Mouse (Mus musculus) CH12.LX (cell line): ENCODE results near the gene Iqcj. TPM values are rescaled to one million over a fixed set of nuclear protein-coding genes. Genes with fewer than 3 reads are reported as not detected.

Experiments used
- DNase-seq: peaks from one replicate; pipeline ENCODE4 v3.0.0-alpha.2; 2013; ENCODE audit errors: extremely low read depth
- H3K27ac ChIP-seq: 2 replicates; pipeline ENCODE4 v1.5.1; 2012; ENCODE audit warnings: low read depth, mild to moderate bottlenecking, control low read depth, moderate library complexity; ENCODE audit not compliant: insufficient read depth
- H3K27me3 ChIP-seq: replicated peaks from 2 replicates; pipeline ENCODE3; 2012; ENCODE audit warnings: inconsistent platforms
- H3K36me3 ChIP-seq, 2 experiments: replicated peaks in 1 of 2; 2 replicates each; pipeline versions ENCODE3 to v1.6.1; 2012; ENCODE audit warnings: inconsistent platforms in 1 of 2, low read length in 1 of 2, mild to moderate bottlenecking in 1 of 2, mixed read lengths in 1 of 2, moderate library complexity in 1 of 2; ENCODE audit not compliant: control insufficient read depth in 1 of 2, insufficient read depth in 1 of 2
- H3K4me1 ChIP-seq, 2 experiments: 2 replicates each; pipeline ENCODE4 v1.6.1; 2012; ENCODE audit warnings: inconsistent platforms in 1 of 2, moderate library complexity in 1 of 2; ENCODE audit not compliant: insufficient read depth in 2 of 2, control insufficient read depth in 1 of 2
- H3K4me2 ChIP-seq: 2 replicates; pipeline ENCODE4 v1.6.1; 2012; ENCODE audit warnings: low read depth, mild to moderate bottlenecking, control low read depth; ENCODE audit not compliant: poor library complexity, insufficient read depth, severe bottlenecking
- H3K4me3 ChIP-seq, 3 experiments: fragments of 150-350 bp in 1 of 3; sonication (generic) in 1 of 3; replicated peaks in 1 of 3; 2 replicates each; pipeline versions ENCODE3 to v1.5.1; 2011 to 2012; ENCODE audit warnings: low read depth in 2 of 3, low read length in 2 of 3, mild to moderate bottlenecking in 2 of 3, moderate library complexity in 2 of 3, control low read depth in 1 of 3, improper control_type of control experiment in 1 of 3, inconsistent platforms in 1 of 3, mixed read lengths in 1 of 3; ENCODE audit not compliant: poor library complexity in 1 of 3
- H3K79me2 ChIP-seq: replicated peaks from 2 replicates; pipeline ENCODE4 v1.6.1; 2012; ENCODE audit warnings: mild to moderate bottlenecking, moderate library complexity; ENCODE audit not compliant: control insufficient read depth, poor library complexity, insufficient read depth, severe bottlenecking; ENCODE audit errors: extremely low read depth
- H3K9ac ChIP-seq: 2 replicates; pipeline ENCODE4 v1.6.1; 2012; ENCODE audit warnings: low read depth, mild to moderate bottlenecking, control low read depth, moderate library complexity; ENCODE audit not compliant: insufficient read depth
- H3K9me3 ChIP-seq: replicated peaks from 2 replicates; pipeline ENCODE3; 2012; ENCODE audit warnings: low read length, inconsistent platforms, mixed read lengths
- CHD1 ChIP-seq: IDR thresholded peaks from 2 replicates; pipeline ENCODE4 v1.6.1; 2012; ENCODE audit warnings: low read depth, low read length, improper control_type of control experiment, inconsistent platforms
- CHD2 ChIP-seq: IDR thresholded peaks from 2 replicates; pipeline ENCODE4 v1.6.1; 2011; ENCODE audit warnings: low read length, improper control_type of control experiment
- ELF1 ChIP-seq: IDR thresholded peaks from 2 replicates; pipeline ENCODE4 v1.6.1; 2014; ENCODE audit warnings: low read depth, mild to moderate bottlenecking, inconsistent platforms, low read length, improper control_type of control experiment
- EP300 ChIP-seq: IDR thresholded peaks from 2 replicates; pipeline ENCODE4 v1.6.1; 2011; ENCODE audit warnings: low read length, improper control_type of control experiment
- ETS1 ChIP-seq: conservative IDR thresholded peaks from 2 replicates; pipeline ENCODE4 v1.6.1; 2012; ENCODE audit warnings: low read depth, mild to moderate bottlenecking, inconsistent platforms, low read length, improper control_type of control experiment, moderate library complexity
- GABPA ChIP-seq: IDR thresholded peaks from 2 replicates; pipeline ENCODE4 v1.6.1; 2012; ENCODE audit warnings: low read depth, low read length, improper control_type of control experiment, inconsistent platforms; ENCODE audit not compliant: insufficient replicate concordance
- HCFC1 ChIP-seq: IDR thresholded peaks from 2 replicates; pipeline ENCODE4 v1.6.1; 2012; ENCODE audit warnings: low read depth, mild to moderate bottlenecking, inconsistent platforms, low read length, improper control_type of control experiment
- KAT2A ChIP-seq: IDR thresholded peaks from 2 replicates; pipeline ENCODE4 v1.6.1; 2012; ENCODE audit warnings: low read length, improper control_type of control experiment, inconsistent platforms; ENCODE audit not compliant: insufficient replicate concordance
- MAX ChIP-seq: IDR thresholded peaks from 2 replicates; pipeline ENCODE4 v1.6.1; 2011; ENCODE audit warnings: low read length, improper control_type of control experiment
- MAZ ChIP-seq: IDR thresholded peaks from 2 replicates; pipeline ENCODE4 v1.6.1; 2012; ENCODE audit warnings: low read depth, mild to moderate bottlenecking, inconsistent platforms, low read length, improper control_type of control experiment, moderate library complexity
- MEF2A ChIP-seq: IDR thresholded peaks from 2 replicates; pipeline ENCODE4 v1.6.1; 2014; ENCODE audit warnings: low read depth, mild to moderate bottlenecking, inconsistent platforms, low read length, improper control_type of control experiment, borderline replicate concordance
- MXI1 ChIP-seq: IDR thresholded peaks from 2 replicates; pipeline ENCODE4 v1.6.1; 2011; ENCODE audit warnings: mild to moderate bottlenecking, low read depth, low read length, improper control_type of control experiment
- MYC ChIP-seq: IDR thresholded peaks from 2 replicates; pipeline ENCODE4 v1.6.1; 2011; ENCODE audit warnings: low read depth, mild to moderate bottlenecking, improper control_type of control experiment, low read length
- NELFE ChIP-seq: IDR thresholded peaks from 2 replicates; pipeline ENCODE4 v1.6.1; 2011; ENCODE audit warnings: low read depth, low read length, improper control_type of control experiment
- NRF1 ChIP-seq: IDR thresholded peaks from 2 replicates; pipeline ENCODE4 v1.6.1; 2014; ENCODE audit warnings: low read depth, mild to moderate bottlenecking, inconsistent platforms, low read length, improper control_type of control experiment, moderate library complexity
- POLR2A ChIP-seq: IDR thresholded peaks from 2 replicates; pipeline ENCODE4 v1.6.1; 2011; ENCODE audit warnings: low read depth, mild to moderate bottlenecking, improper control_type of control experiment, low read length
- POLR2AphosphoS2 ChIP-seq: IDR thresholded peaks from 2 replicates; pipeline ENCODE4 v1.6.1; 2011; ENCODE audit warnings: low read depth, low read length, improper control_type of control experiment
- RAD21 ChIP-seq: IDR thresholded peaks from 2 replicates; pipeline ENCODE4 v1.6.1; 2011; ENCODE audit warnings: low read depth, mild to moderate bottlenecking, low read length, improper control_type of control experiment, moderate library complexity
- RCOR1 ChIP-seq: conservative IDR thresholded peaks from 2 replicates; pipeline ENCODE4 v1.6.1; 2012; ENCODE audit warnings: low read depth, mild to moderate bottlenecking, inconsistent platforms, low read length, improper control_type of control experiment
- SMC3 ChIP-seq: IDR thresholded peaks from 2 replicates; pipeline ENCODE4 v1.6.1; 2011; ENCODE audit warnings: low read depth, low read length, improper control_type of control experiment
- TBP ChIP-seq: conservative IDR thresholded peaks from 2 replicates; pipeline ENCODE4 v1.6.1; 2011; ENCODE audit warnings: low read depth, low read length, improper control_type of control experiment
- TCF12 ChIP-seq: IDR thresholded peaks from 2 replicates; pipeline ENCODE4 v1.6.1; 2014; ENCODE audit warnings: low read depth, mild to moderate bottlenecking, inconsistent platforms, low read length, improper control_type of control experiment
- UBTF ChIP-seq: IDR thresholded peaks from 2 replicates; pipeline ENCODE4 v1.6.1; 2012; ENCODE audit warnings: low read depth, mild to moderate bottlenecking, inconsistent platforms, low read length, improper control_type of control experiment, moderate library complexity
- USF1 ChIP-seq: IDR thresholded peaks from 2 replicates; pipeline ENCODE4 v1.6.1; 2014; ENCODE audit warnings: low read depth, mild to moderate bottlenecking, inconsistent platforms, low read length, improper control_type of control experiment
- ZC3H11A ChIP-seq: IDR thresholded peaks from 2 replicates; pipeline ENCODE4 v1.6.1; 2012; ENCODE audit warnings: low read depth, mild to moderate bottlenecking, inconsistent platforms, low read length, improper control_type of control experiment
- ZKSCAN1 ChIP-seq: IDR thresholded peaks from 2 replicates; pipeline ENCODE4 v1.6.1; 2012; ENCODE audit warnings: low read depth, inconsistent platforms, low read length, improper control_type of control experiment, borderline replicate concordance
- ZNF384 ChIP-seq: IDR thresholded peaks from 2 replicates; pipeline ENCODE4 v1.6.1; 2012; ENCODE audit warnings: low read depth, low read length, improper control_type of control experiment, inconsistent platforms
- dilution Hi-C: fragments of 300-500 bp; cut with MboI; formaldehyde crosslinking; loops from 2 replicates; pipeline ENCODE4 v1.14.3; 2020; ENCODE audit warnings: low sequenced_read_pairs; ENCODE audit not compliant: extremely low pct_unique_long_range_greater_than_20kb, extremely low pct_ligation_motif_present
- in situ Hi-C: fragments of 300-500 bp; cut with MboI; formaldehyde crosslinking; loops from 3 replicates; pipeline ENCODE4 v1.14.3; 2019; ENCODE audit warnings: low sequenced_read_pairs, low pct_ligation_motif_present, low pct_unique_long_range_greater_than_20kb, mixed read lengths
- polyA plus RNA-seq: library from polyadenylated mRNA; unstranded; fragments of >175 nt; gene quantifications from 2 replicates; pipeline ENCODE4 v1.2.1, GENCODE M21; 2012; ENCODE audit warnings: low read depth; ENCODE audit not compliant: insufficient read length
- total RNA-seq, 2 experiments: library from RNA; depleted of rRNA; stranded (reverse); fragments of 300-350 nt in 1 of 2; fragments of >200 nt in 1 of 2; gene quantifications; 2 replicates each; pipeline ENCODE4 v1.2.3; 2012 to 2014

The Iqcj gene
- total and polyA plus RNA-seq, 3 experiments = 0.47 TPM; not detected in 2

GRCm38 (mm10) chr3:67925453-67925852 is 33.4 kb downstream of the Iqcj start:
- TF ChIP-seq HCFC1 (no peak), NRF1 (no peak), MYC (no peak), ZKSCAN1 (no peak), ELF1 (no peak), KAT2A (no peak), POLR2AphosphoS2 (no peak), ZNF384 (no peak), MAZ (no peak), TBP (no peak), GABPA (no peak), TCF12 (no peak)
- dilution Hi-C loops = no loop called here
- in situ Hi-C loops = no loop called here
- Histone ChIP-seq H3K9me3 (no peaks in the 10 kb centered on the region), H3K4me2 (no peak overlapping the region), H3K79me2 (no peaks in the 10 kb centered on the region), H3K27me3 (no peaks in the 10 kb centered on the region), H3K36me3 (no peaks in the 10 kb centered on the region), H3K27ac (no peak overlapping the region), H3K9ac (no peak overlapping the region), H3K4me3 (no peak overlapping the region), H3K4me1 (peaks cover 0 to 5% of the 10 kb centered on the region in 2 experiments; a peak in 1 of 4 replicates)
- no peak for DNase-seq

GRCm38 (mm10) chr3:67930424-67931133 is 38.6 kb downstream of the Iqcj start:
- no peak for DNase-seq
- no peak overlapping the region for H3K4me3 ChIP-seq
- H3K9ac ChIP-seq = no peak overlapping the region
- TF ChIP-seq UBTF (no peak), MEF2A (no peak), USF1 (no peak), GABPA (no peak), ZC3H11A (no peak), RAD21 (no peak), TCF12 (no peak), ETS1 (no peak), KAT2A (no peak), RCOR1 (no peak), MXI1 (no peak), CHD2 (no peak), MAX (no peak), POLR2A (no peak), CHD1 (no peak), SMC3 (no peak), NELFE (no peak), MYC (no peak), NRF1 (no peak), EP300 (no peak)
- H3K36me3 ChIP-seq = no peaks in the 10 kb centered on the region
- H3K4me2 ChIP-seq = no peak overlapping the region
- H3K27me3 ChIP-seq = no peaks in the 10 kb centered on the region
- no peaks in the 10 kb centered on the region for H3K9me3 ChIP-seq
- in situ Hi-C loops = no loop called here
- no peaks in the 10 kb centered on the region for H3K79me2 ChIP-seq
- dilution Hi-C loops = no loop called here
- H3K27ac ChIP-seq = no peak overlapping the region
- H3K4me1 ChIP-seq = peaks cover 0 to 10% of the 10 kb centered on the region in 2 experiments; a peak in 2 of 4 replicates
